Mouse (Mus musculus) heart, postnatal 4 days (tissue): ENCODE data around the gene Cmbl. TPM values are rescaled to one million over a fixed set of nuclear protein-coding genes. Genes with fewer than 3 reads are reported as not detected.
A peak's percentile ranks its signal among the peaks of the same experiment; 100 is the strongest.

ENCODE experiments used
- DNase-seq: peaks from one replicate; pipeline ENCODE4 v3.0.0; 2021
- total RNA-seq, 2 experiments: library from RNA; stranded (reverse); gene quantifications; 2 replicates each; pipeline ENCODE4 v1.2.3; 2021

The Cmbl gene
- total RNA-seq, 2 experiments from 2014 or later: 13.9 to 14.6 TPM

DNA sequence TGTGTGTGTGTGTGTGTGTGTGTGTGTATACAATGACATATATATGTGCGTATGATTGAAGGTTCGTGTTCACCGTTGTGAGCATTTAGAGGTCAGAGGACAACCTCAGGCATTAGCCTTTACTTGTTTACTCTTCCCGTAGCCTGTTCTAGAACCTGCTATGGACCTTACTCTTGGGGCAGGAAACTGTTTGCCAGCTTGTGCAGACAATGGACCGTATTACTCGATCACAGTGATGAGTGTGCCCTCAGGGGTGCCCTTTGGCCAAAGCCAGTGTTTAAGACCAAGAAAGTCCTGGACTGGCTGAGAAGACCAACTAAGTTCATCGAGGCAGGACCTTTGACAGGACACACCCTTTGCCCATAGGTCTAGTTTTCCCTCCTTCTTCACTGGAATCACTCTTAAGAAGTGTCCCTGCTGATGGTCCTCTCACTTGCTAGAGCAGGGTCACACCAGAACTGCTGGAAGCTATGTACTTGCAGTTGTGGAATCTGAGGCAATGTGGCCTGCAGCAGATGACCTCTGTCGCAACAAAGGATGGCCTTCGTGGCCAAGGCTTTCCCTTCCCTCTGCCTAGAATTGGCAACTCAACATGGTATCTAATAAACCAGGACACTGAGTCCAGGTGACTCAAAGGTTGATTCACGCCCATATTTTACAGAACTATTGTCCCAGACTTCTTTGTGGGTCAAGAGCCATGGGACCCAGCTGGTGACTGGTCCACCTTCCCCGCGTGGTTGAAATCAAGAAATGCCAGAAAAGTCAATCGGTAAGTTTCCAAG is 18.3 kb downstream of the Cmbl start:
- DNase-seq: no peak

DNA sequence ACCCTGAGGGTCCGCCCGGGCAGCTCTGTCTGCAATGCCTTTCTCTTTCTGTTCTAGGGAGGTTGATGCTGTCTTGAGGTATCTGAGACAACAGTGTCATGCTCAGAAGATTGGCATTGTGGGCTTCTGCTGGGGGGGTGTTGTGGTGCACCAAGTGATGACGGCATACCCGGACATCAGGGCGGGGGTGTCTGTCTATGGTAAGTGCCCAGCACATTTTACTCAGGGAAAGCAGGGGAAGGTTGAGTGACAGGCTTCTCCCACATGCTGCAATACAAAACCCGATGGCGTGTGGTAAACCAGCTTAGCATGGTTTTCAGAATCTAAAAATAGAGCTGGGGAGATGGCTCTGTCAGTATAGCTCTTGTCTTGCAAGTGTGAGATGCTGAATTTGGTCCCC is 20.0 kb downstream of the Cmbl start:
- DNase-seq: no peak

DNA sequence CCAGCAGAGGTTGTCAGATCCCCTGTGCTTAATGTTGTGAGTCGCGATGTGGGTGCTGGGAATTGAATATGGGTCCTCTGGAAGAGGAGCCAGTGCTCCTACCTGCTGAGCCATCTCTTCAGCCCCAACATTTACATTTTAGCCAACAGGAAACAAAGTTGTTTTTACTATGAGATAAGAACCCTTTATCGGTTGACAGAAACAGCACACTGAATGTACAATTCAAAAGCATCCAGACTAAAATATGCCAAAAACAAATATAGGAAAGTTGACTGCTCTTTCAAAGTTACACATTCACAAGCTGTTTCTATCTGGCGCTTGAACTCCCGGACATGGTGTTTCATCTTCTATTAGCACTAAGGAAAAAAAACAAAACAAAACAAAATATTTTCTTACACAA is 20.9 kb downstream of the Cmbl start:
- DNase-seq: no peak

DNA sequence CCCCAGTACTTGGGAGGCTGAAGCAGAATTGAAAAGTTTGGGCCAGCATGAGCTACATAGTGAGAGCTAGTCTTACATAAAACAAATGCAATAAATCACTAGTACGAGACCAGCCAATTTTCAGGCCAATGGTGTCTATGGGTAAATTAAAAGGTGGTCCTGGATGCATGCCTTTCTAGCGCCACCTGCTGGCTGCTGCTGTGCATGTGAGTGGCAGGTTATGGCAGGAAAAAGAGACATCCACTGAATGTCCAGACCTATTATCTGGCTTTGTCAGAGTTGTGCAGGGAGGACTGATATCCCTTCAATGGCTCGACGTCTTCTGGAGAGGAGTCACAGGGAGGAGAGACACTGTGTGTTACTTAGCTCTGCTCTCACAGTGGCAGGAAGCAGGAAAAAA is 21.3 kb downstream of the Cmbl start:
- DNase-seq: peak; percentile 93

DNA sequence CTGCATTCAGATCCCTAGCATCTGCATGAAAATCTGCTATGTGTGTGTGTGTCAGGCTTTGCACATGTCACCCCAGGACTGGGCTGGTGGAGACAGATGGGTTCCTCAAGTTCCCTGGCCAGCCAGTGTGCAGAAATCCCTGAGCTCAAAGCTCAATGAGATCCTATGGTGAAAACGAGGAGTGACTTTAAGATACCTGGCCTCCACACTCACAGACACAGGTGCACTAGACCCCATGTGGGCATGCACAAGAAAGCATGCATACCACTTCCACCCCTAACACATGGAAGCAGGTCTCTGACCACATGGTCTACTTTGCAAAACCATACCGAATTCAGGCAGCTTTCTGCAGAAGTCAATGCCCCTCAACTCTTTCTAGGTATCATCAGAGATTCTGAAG is 22.6 kb downstream of the Cmbl start:
- no peak for DNase-seq

DNA sequence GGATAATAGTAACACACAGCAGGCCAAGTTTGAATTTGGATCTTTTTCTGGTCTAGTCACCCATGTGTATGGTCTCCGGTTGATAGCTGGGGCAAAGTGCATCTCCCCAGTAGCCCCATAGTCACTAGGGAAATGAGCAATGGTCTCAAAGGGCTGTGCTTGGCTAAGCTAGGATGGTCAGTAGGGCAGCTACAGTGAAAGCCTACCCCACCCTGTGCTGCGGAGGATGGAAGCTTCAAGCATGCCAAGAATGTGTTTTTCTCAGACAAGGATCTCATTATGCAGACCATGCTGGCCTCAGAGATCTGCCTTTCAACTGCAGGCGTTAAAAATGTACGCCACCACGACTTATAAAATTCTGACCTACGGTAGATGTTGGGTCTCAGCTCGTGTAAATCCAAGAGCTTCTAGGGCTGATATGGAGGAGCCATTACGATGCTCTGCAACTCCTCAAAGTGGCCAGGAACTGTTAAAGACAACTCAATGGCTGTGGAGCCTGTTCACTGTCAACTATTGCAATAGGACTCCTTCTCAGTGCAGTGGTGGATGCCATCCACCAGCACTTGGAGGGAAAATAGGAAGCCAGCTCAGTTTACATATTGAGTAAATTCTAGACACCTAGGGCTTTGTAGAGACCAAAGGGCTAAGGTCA is 23.9 kb downstream of the Cmbl start:
- DNase-seq: no peak

DNA sequence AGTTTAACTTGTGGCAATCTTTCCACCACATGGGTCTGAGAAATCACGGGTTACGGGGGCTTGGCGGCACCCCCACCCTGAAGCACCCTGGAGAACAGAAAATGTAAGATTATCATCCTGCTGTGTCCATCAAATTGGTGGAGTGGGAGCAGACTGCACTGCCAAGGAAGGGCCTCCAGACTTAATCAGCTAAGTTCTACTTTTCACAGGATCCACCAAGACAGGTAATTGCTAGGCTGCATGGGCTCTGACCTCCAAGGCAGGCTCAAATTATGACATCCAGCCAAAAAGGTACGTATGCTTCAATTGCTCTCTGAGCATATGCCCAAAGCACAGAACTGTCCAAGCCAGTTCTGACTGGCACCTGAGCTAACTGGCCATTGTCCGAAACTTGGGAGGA is 25.0 kb downstream of the Cmbl start:
- DNase-seq: no peak

DNA sequence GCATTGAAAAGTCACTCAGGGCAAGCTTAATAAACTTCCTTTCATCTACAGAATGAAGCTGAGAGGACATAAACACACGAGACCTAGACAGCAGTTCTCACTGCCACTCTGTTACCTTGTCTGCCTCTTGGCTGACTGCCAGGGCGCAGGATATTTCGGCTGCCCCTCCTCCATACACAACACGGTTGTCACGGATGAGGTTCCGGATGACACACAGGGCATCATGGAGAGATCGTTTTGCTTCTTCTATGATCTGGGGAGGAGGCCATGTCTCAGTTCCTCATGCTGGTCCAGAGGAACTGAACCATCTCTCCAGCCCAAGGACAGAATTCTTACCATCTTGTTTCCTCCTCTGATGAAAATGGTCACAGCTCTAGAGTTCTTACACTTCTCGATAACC is 27.3 kb downstream of the Cmbl start:
- DNase-seq: no peak

DNA sequence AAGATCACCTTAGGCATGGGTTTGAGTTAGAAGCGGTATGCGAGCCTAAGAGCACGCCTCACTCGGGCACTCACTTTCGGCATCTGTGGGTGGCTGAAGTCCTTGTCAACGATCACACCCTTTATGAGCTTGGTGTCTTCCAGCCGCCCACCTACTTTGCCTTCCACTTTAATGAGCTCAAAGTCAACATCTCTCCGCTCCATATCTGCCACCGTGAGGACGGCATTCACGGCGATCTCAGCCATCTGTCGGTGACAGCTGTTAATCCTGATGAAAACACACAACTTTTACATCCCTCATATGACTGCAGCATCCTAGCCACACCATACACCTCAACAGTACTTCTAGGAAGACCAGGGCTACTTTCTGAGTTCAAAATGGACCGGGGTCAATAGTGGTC is 29.1 kb downstream of the Cmbl start:
- DNase-seq: no peak

DNA sequence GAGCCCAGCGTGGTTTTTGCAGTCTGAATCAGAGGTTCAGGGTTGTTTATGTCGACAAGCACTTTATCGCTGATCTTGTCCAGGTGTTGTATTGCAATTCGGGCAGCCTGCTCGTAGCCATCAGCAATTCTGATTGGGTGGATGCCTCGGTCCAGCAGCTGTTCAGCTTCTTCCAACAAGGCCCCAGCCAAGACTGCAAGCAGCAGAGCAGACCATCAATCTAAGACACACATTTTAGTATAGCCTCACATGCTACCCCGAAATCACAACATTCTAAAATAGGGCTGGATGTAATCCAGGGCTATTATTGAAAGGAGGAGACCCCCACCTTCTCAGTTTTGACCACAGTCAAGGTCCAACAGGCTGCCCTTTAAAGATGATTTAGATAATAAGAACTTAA is 30.5 kb downstream of the Cmbl start:
- no peak for DNase-seq

DNA sequence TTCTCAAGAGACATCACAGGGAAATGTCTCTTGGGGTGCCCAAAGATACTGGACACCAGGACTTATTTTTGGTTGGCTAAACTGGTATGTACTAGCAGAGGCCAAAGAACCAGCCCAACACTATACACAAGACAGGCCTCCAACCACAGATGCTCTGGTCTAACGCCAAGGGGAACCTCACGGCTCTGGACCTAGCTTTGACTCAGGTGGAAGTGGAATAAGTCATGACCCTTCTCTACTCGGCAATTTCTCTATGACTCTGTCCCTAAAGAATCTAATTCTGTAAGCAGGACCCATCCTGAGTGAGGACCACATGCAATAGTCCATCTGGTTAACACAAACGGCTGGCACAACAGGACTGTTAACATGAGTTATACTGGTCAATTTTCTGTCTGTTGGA is 34.6 kb downstream of the Cmbl start:
- DNase-seq: no peak

DNA sequence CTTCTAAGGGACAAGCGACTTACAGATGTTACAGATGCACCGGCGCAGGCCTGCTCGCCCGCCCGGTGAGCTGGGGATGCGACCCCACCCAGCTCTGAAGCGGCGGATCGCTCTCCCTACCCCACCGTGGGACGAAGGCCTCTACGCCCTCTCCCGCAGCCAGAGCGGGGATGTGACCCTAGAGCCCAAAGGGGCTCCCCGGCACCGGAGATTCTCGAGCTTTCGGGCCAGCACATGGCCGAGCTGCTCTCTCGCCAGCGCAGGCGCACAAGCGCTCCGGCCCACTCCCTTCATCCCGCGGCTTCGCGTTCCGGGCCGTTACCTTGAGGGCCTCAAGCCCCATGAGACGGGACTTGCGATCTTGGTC is 36.1 kb downstream of the Cmbl start:
- DNase-seq: no peak

DNA sequence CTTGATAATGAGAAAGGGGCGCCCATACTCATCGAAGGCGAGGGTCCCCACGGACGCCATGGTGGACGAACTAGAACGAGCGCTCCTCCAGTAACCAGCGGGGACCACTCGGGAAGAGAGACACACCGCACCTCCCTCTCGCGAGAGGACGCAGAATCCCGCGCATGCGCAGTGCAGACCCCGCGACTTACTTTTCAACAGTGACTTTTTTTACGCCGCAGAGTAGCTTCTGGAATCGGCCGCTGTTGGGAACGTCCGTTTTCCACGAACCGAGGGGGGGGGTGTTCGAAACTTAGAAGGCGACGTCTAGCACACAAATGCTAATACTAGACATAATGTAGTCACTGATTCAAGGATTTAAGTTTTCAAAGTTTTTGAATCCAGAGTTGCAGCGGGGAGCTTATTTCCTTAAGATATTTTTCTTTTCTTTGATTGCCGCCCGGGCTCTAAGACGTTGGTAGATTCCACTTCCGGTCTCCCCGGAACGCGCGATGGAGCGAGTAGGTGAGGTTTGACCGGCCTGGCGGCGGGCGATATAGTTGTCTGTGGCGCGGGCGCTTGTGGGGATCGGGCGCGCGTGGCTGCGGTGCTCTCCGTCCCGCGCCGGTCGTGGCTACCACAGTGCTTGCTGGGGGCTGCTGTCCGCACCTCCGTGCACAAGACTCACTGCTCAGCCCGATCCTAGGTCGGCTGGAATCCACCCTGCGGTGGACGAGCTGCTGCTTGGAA is 36.6 kb downstream of the Cmbl start, which contains the start of the genes Cct5 and Fam173b:
Cct5 (minus strand) TSS at position 159 of the 729 bp plus-strand sequence.
Fam173b (plus strand) TSS at position 207 of the 729 bp plus-strand sequence.
- peak; percentile 99 for DNase-seq

DNA sequence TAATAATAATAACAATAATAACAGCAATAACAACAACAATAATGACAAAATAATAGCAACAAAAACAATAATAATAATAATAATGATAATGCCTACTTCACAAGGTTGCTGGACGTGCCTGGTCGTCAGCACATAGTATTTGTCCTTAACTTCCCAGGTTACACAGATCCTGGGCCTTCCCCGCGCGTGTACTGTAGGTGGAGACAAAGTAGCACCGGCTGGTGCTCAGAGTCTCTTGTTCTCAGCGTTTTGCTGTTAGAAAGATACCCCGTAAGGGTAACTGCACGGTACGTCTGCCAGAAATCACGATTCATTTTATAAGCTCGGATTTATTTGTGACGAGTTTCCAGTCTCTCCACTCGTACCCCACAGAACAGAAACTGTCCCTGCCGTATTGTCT is 37.2 kb downstream of the Cmbl start:
- peak; percentile 58 for DNase-seq

DNA sequence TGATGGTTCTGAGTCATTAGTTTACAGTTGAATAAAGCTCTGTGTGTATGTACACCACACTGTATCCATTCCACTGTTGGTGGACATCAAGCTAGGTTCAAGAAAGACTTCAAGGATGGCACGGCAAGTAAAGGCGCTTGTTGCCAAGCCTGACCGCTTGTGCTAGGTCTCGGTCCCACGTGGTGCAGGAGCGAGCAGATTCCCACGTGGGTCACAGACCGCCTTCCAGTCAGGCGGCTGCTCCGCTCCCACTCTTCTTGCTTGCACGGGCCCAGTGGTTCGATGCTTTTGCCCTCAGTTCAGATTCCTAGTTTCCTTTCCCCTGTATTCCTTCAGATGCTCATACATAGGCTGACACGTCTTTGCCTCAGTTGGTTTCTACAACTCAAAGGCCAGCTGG is 37.9 kb downstream of the Cmbl start:
- DNase-seq: no peak

DNA sequence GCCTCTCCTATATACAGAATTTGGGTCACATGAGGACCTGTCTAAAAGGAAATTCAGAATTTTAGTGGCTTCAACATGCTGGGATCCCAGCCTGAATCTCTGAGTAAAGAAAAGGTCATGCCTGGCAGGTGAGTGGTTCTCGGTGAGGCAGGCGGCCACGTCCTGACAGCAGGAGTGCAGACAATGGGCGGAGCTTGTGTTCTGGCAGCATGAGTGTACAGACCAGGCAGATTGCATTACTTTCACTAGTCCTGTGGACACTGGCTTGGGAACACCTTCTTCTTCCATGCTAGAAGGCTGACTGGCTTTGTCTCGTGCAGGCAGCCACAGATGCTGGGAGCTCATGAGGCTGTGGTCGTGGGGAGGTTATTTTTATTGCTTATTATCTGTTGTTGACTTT is 41.6 kb downstream of the Cmbl start:
- no peak for DNase-seq

DNA sequence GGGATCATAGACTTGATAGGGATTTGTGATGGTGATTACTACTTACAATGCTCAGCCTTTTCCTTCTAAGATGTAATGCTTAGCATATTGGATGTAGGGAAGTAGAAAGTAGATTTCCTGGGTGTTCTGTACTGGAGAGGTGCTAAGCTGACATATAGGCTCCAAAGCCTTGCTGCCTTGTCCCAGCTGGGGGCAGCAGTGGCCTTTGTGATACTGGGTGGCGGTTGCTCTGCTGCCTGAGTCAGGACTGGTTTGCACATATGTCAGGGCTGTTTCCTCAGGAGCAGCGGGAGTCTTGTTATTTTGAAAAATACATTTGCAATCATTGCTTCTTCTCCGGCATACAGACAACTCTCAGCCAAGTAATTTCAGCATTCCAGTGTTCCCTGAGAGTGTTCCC is 45.8 kb downstream of the Cmbl start:
- peak; percentile 58 for DNase-seq

DNA sequence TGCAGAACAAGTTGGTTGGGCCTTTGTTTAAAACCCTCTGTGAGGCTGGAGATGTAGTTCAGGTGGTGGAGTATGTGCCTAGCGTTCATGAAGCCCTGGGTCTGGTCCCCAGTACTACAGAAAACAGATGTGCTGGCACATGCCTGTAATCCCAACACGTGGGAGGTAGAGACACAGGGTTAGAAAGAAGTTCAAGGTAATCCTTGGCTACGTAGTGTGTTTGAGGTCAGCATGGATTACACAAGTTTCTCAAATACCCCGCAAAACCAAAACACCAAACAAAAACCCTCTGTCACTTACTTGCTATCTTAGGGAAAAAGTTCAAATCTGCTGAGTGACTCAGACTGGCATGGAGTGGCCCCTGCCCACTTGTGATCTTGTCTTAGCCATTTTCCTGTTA is 46.8 kb downstream of the Cmbl start:
- no peak for DNase-seq

DNA sequence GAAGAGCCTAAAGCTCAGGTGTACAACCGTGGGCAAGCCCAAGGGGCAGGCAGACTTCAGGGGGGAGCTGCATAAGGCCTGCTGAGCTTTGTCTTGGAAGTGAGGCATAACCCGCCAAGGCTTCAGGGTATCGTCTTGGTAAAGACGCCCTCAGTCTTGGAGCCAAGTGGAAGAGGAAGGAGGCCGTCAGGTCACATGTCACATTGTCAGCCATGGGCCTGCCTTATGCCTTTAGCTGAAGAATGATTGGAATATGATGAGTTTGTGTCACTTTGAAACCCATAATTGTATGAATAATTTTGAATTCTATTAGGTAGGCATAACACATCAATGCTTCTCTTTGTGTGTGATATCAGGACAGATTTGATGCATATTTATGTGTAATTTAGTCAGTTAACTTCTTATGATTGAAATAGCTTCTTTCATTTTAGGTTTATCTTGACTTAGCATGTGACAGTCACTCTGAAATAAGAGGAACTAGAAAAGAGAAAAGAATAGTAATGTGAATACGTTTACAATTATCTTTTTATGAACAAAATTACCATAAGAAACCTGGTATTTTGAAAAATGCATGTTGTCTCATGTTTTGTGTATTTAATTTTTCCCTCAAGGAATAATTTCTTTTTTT is 48.8 kb downstream of the Cmbl start:
- no peak for DNase-seq

DNA sequence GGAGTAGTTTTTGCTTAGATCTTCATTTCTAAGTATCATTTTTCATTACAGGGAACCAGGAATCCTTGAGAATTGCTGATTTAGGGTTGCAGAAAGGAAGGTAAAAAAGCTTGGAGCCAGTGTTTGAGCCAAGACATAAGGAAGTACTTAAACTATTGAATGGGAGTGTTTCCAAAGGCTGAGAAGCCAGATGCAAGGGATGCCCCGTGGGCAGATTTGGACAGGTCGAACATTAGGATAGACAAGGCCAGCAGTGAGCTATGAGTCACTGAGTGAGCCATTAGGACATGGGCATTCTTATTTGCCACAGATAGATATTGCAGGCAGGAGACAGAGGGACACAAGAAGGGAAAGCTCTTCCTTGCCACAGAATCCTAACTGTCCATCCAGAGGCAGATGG is 49.5 kb downstream of the Cmbl start:
- no peak for DNase-seq

DNA sequence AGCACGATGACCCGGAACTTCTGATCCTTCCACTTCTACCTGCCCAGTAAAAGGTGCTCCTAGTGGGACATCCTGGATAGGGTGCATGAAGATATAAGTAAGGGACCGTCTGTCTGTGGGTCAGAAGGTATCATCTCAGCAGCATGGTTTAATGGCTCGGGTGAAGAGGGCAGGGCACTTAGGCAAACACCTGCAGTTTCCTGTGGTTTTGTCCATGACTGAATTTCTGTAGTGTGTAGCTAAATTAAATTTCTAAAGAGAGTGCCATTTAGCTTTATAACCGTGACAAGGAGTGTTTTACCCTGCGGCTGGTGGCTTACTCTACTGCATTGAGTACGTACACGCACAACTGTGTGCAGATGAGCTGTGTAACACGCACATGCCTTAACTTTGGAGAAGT is 52.1 kb downstream of the Cmbl start:
- no peak for DNase-seq

DNA sequence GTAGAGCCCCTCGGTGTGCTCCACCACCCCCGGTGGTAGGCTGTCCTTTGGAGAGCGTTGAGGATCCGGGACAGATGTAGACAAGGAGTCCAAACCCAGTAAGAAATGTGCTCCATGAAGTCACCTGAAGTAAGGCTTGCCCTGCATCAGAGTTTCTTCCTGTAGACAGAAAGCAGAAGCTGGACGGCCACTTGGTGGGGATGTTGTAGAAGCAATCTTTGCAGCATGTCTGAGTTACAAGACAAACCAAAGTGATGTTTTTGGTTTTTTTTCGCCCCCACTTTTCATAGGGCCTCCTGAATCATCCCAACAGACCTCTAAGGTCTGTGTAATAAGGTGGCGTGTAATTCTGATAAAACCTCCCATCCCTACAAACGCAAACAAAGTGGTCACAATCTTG is 54.3 kb downstream of the Cmbl start:
- DNase-seq: peak; percentile 32
